8 mouse cellular contexts compared by ENCODE assay signal in the genomic region with DNA sequence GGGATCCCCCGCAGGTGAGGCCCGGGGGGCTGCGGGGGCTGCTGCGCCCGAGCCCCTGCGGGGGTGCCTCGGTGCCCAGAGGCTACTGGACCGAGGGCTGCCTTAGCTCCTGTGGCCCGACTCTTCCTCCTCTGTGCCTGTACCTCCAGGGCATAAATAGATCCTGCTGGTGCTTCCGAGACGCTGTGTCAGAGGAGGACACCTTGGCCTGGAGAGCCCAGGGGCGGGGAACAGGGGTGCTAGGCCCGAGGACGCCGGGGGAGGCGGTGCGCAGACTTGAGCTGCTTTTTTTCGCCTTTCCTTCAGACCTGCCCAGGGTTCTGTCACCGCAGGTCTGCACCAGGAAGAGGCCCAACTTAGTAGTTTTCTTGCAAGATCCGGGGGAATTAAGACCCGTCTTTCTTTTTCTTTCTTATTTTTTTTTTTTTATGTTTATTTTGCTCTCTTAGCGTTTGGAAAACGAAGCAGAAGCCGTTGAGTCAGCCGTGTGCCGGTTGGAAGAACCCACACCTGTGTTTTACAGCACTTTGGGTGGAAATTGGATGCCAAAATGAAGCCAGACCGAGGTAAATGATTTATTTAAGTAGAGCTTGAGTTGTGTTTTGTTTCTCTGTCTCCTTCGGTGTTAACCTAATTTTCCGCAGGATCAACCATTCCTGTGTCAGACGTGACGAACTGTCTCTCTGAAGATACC. TPM values are rescaled to one million over a fixed set of nuclear protein-coding genes. Genes with fewer than 3 reads are reported as not detected.
DNase-seq lines count a peak whose midpoint lies in the region; ATAC-seq and TF ChIP-seq lines count a peak whose summit lies in the region.

No protein-coding gene starts in this region.

- peak overlapping the region; percentile 91 for H3K4me2 ChIP-seq in heart, embryonic 13.5 days
- peak overlapping the region; percentile 95 for H3K4me2 ChIP-seq in kidney, postnatal 0 days (ENCODE audit: low read length)
- H3K4me2 ChIP-seq in lung, embryonic 16.5 days (ENCODE audit: low read depth, low read length) = peak overlapping the region; percentile 75

- ATAC-seq in CD4-positive, CD25-positive, alpha-beta regulatory T cell, adult 4 months = peak; percentile 72
- peak; percentile 56; the same call in 1 of the 2 replicates for ATAC-seq in heart, embryonic 13.5 days (ENCODE audit: extremely low read depth, insufficient number of reproducible peaks, low FRiP score, low TSS enrichment)
- peak; percentile 77 for ATAC-seq in kidney, postnatal 0 days (replicated peaks; ENCODE audit: low FRiP score, low read depth)
- ATAC-seq in lung, embryonic 16.5 days (ENCODE audit: low read depth) = peak; percentile 72

- H3K9ac ChIP-seq in heart, embryonic 13.5 days = peak overlapping the region; percentile 94
- peak overlapping the region; percentile 85 for H3K9ac ChIP-seq in kidney, postnatal 0 days (ENCODE audit: low read depth, low read length)
- H3K9ac ChIP-seq in lung, embryonic 16.5 days (ENCODE audit: low read length) = peak overlapping the region; percentile 84

- H3K4me1 ChIP-seq in embryonic fibroblast, embryonic 13.5 days (ENCODE audit: control insufficient read depth, insufficient read depth, low read length) = peaks cover 5% of the 10 kb centered on the region; the same call in 1 of the 2 replicates
- peaks cover 23% of the 10 kb centered on the region for H3K4me1 ChIP-seq in heart, embryonic 13.5 days
- H3K4me1 ChIP-seq in kidney, postnatal 0 days (replicated peaks; ENCODE audit: insufficient read depth, low read length) = no peaks in the 10 kb centered on the region
- H3K4me1 ChIP-seq in lung, embryonic 16.5 days (replicated peaks; ENCODE audit: control insufficient read depth, insufficient read depth, low read length) = peaks cover 13% of the 10 kb centered on the region

- TF ChIP-seq POLR2A in embryonic fibroblast, embryonic 13.5 days (IDR thresholded peaks at IDR 0.05; ENCODE audit: low read depth, low read length) = no peak

- no peak for TF ChIP-seq CTCF in embryonic fibroblast, embryonic 13.5 days (IDR thresholded peaks at IDR 0.05; ENCODE audit: borderline replicate concordance, insufficient read depth, low read length)
- TF ChIP-seq CTCF in kidney, postnatal 0 days (IDR thresholded peaks at IDR 0.05; ENCODE audit: low read depth) = peak; percentile 13; the same call in 1 of the 2 replicates

- peak; percentile 84 for DNase-seq in adrenal gland, postnatal 10 days
- DNase-seq in kidney, postnatal 0 days (ENCODE audit: low spot score) = peak; percentile 84
- peak; percentile 29 for DNase-seq in ovary, postnatal 10 days (ENCODE audit: low spot score)
- peak; percentile 74 to 82 for DNase-seq in thymus, postnatal 36 days

- H3K4me3 ChIP-seq in embryonic fibroblast, embryonic 13.5 days (ENCODE audit: insufficient read depth, low read length) = peak overlapping the region; percentile 87
- peak overlapping the region; percentile 93 for H3K4me3 ChIP-seq in heart, embryonic 13.5 days
- H3K4me3 ChIP-seq in kidney, postnatal 0 days (replicated peaks; ENCODE audit: low read depth, low read length) = peak overlapping the region; percentile 91
- H3K4me3 ChIP-seq in lung, embryonic 16.5 days (ENCODE audit: low read length) = peak overlapping the region; percentile 86

- H3K9me3 ChIP-seq in heart, embryonic 13.5 days = no peaks in the 10 kb centered on the region
- H3K9me3 ChIP-seq in kidney, postnatal 0 days (replicated peaks; ENCODE audit: low read length) = no peaks in the 10 kb centered on the region
- H3K9me3 ChIP-seq in lung, embryonic 16.5 days (ENCODE audit: control insufficient read depth, low read length) = no peaks in the 10 kb centered on the region

- peak overlapping the region; percentile 87 for H3K27ac ChIP-seq in embryonic fibroblast, embryonic 13.5 days (ENCODE audit: insufficient read depth, low read length)
- H3K27ac ChIP-seq in heart, embryonic 13.5 days (replicated peaks) = peak overlapping the region; percentile 98
- peak overlapping the region; percentile 96 for H3K27ac ChIP-seq in kidney, postnatal 0 days
- H3K27ac ChIP-seq in lung, embryonic 16.5 days (ENCODE audit: low read length) = peak overlapping the region; percentile 92

- H3K36me3 ChIP-seq in heart, embryonic 13.5 days = peaks cover 11% of the 10 kb centered on the region
- H3K36me3 ChIP-seq in kidney, postnatal 0 days (ENCODE audit: insufficient read depth, low read length) = 0 out of 2 replicates have a peak, but pooled peaks cover 2% of the 10 kb centered on the region
- peaks cover 2% of the 10 kb centered on the region; the same call in 1 of the 2 replicates for H3K36me3 ChIP-seq in lung, embryonic 16.5 days (ENCODE audit: control insufficient read depth, insufficient read depth, low read length)

- no peaks in the 10 kb centered on the region for H3K27me3 ChIP-seq in heart, embryonic 13.5 days (replicated peaks)
- H3K27me3 ChIP-seq in kidney, postnatal 0 days (ENCODE audit: insufficient read depth, low read length) = no peaks in the 10 kb centered on the region
- no peaks in the 10 kb centered on the region for H3K27me3 ChIP-seq in lung, embryonic 16.5 days (ENCODE audit: control insufficient read depth, insufficient read depth, low read depth, low read length)

- 6% methylated on average over 31 of the region's 31 CpGs for WGBS in heart, embryonic 13.5 days
- 3% methylated on average over 31 of the region's 31 CpGs for WGBS in kidney, postnatal 0 days
- 4% methylated on average over 25 of the region's 31 CpGs for WGBS in lung, embryonic 16.5 days

RNA-seq across cellular contexts. Expression of gene Fam214a, which starts 0.7 kb away (rescaled TPM):
- polyA plus RNA-seq in CD4-positive, CD25-positive, alpha-beta regulatory T cell, adult 4 months (2017; shearing (Covaris generic)) = 10 to 100 TPM; 24.3 to 28.4 TPM
- 10 to 100 TPM; 76.1 to 81.3 TPM for total RNA-seq in adrenal gland, postnatal 10 days (2021)
- polyA plus RNA-seq in embryonic fibroblast, embryonic 13.5 days (2011; ENCODE audit: insufficient read length, low read depth, missing spikeins) = 18.3 and 18.9 TPM in 2 replicates
- polyA plus RNA-seq in heart, embryonic 13.5 days (2015; fragmentation: Nextera tagmentation; extraction: Ambion mirVana) = 9.7 and 10.5 TPM in 2 replicates
- polyA plus RNA-seq in kidney, postnatal 0 days (2015; fragmentation: Nextera tagmentation; extraction: Ambion mirVana) = 15.4 and 15.7 TPM in 2 replicates
- polyA plus RNA-seq in lung, embryonic 16.5 days (2015; fragmentation: Nextera tagmentation; extraction: Ambion mirVana) = 11.5 and 12.1 TPM in 2 replicates

Comparison
In these comparisons a context has a peak if more than half of its experiments do, and no peak if none do; other contexts are left out.
1. Peak in every context shown above with its lines: DNase-seq, ATAC-seq, H3K4me3 ChIP-seq and H3K27ac ChIP-seq.
2. DNase-seq: peak in every context shown above with its lines; median percentile 84 in adrenal gland, postnatal 10 days; 84 in kidney, postnatal 0 days; 78 in thymus, postnatal 36 days; 29 in ovary, postnatal 10 days.